Mouse (Mus musculus) hindbrain, embryonic 15.5 days (tissue): ENCODE data around the gene Kit. TPM values are rescaled to one million over a fixed set of nuclear protein-coding genes. Genes with fewer than 3 reads are reported as not detected.

Experiments
- ATAC-seq: fragments of 200-750 bp; cut with Nextera tagmentation; 2 replicates; pipeline ENCODE4 v1.8.0; 2017; ENCODE audit warnings: low read depth, moderate number of reproducible peaks, moderate TSS enrichment; ENCODE audit not compliant: low FRiP score
- H3K27ac ChIP-seq: fragments of 300-500 bp; sonication (generic); replicated peaks from 2 replicates; pipeline ENCODE4 v1.5.1; 2015; ENCODE audit warnings: mild to moderate bottlenecking, inconsistent platforms
- H3K27me3 ChIP-seq: fragments of 300-500 bp; sonication (generic); 2 replicates; pipeline ENCODE4 v1.6.1; 2015; ENCODE audit warnings: control low read depth, inconsistent platforms
- H3K36me3 ChIP-seq: fragments of 300-500 bp; sonication (generic); 2 replicates; pipeline ENCODE4 v1.6.1; 2015; ENCODE audit warnings: control low read depth, inconsistent platforms
- H3K4me1 ChIP-seq: fragments of 300-500 bp; sonication (generic); replicated peaks from 2 replicates; pipeline ENCODE4 v1.6.1; 2015; ENCODE audit warnings: control low read depth, inconsistent platforms
- H3K4me2 ChIP-seq: fragments of 300-500 bp; sonication (generic); 2 replicates; pipeline ENCODE4 v1.6.1; 2015; ENCODE audit warnings: moderate library complexity, mild to moderate bottlenecking, inconsistent platforms
- H3K4me3 ChIP-seq: fragments of 300-500 bp; sonication (generic); 2 replicates; pipeline ENCODE4 v1.5.1; 2015; ENCODE audit warnings: mild to moderate bottlenecking, inconsistent platforms
- H3K9ac ChIP-seq: fragments of 300-500 bp; sonication (generic); 2 replicates; pipeline ENCODE4 v1.6.1; 2015; ENCODE audit warnings: inconsistent platforms
- H3K9me3 ChIP-seq: fragments of 300-500 bp; sonication (generic); 2 replicates; pipeline ENCODE4 v1.6.1; 2016; ENCODE audit warnings: control low read depth, inconsistent platforms
- WGBS: fragments of 180-500 bp; shearing (Covaris S2); methylation state at CpG from one replicate; pipeline ENCODE4 v1.1.7; 2015; 5-methylcytosine and 5-hydroxymethylcytosine counted together
- polyA plus RNA-seq: library from polyadenylated mRNA; unstranded; fragments of >200 nt; fragmentation: Nextera tagmentation; extraction: Ambion mirVana; gene quantifications from 2 replicates; pipeline ENCODE4 v1.2.1, GENCODE M21; 2015

Gene Kit
- polyA plus RNA-seq, 1 experiment from 2014 or later, result 56.1 TPM

DNA sequence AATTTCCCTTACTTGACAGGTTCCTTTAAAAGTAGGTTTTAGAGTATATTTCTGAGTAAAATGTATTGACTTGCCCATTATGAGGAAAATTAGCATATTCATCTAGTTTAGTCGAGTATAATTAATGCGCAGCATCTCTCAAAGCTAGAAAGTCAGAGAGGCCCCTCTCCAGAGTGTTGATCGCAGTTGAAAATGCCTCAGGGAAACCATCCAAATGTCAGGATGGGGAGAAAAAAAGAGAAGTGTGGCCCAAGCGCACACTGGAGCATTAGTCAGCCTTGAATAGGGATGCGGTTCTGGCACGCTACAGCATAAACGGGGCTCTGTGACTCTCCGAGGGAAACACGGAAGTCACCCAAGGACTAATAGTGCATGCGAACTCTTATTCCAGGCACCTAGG, 20.6 kb downstream of the Kit start:
- Histone ChIP-seq H3K9ac (no peak overlapping the region), H3K4me1 (peaks cover 49% of the 10 kb centered on the region), H3K4me3 (no peak overlapping the region), H3K36me3 (no peaks in the 10 kb centered on the region), H3K9me3 (no peaks in the 10 kb centered on the region), H3K27me3 (no peaks in the 10 kb centered on the region), H3K4me2 (no peak overlapping the region), H3K27ac (no peak overlapping the region)
- WGBS, result 59% methylated on average over 10 of the region's 10 CpGs
- no peak for ATAC-seq

DNA sequence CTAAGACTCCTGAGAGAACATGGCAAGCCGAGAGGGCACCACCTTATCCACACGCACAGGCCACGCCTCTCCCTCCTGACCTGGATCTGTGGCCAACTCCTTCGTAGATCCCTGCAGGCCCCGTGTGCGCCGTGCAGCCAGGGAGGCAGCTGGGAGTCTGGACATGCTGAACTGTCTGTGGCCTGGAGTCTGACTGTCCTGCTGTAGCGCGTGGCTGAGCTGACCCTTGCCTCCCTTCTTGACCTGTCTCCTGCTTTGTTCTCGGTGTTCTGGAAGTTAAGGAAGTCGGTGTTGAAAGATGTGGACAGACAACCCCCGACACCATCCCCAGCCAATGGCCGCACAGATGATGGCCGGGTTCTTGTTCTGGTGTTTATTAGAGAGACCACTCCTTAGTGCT, 21.5 kb downstream of the Kit start:
- ATAC-seq, result no peak
- Histone ChIP-seq H3K9ac (no peak overlapping the region), H3K9me3 (no peaks in the 10 kb centered on the region), H3K4me3 (no peak overlapping the region), H3K36me3 (no peaks in the 10 kb centered on the region), H3K4me2 (no peak overlapping the region), H3K27me3 (no peaks in the 10 kb centered on the region), H3K27ac (no peak overlapping the region), H3K4me1 (peaks cover 41% of the 10 kb centered on the region)
- 58% methylated on average over 14 of the region's 14 CpGs for whole genome bisulfite sequencing

DNA sequence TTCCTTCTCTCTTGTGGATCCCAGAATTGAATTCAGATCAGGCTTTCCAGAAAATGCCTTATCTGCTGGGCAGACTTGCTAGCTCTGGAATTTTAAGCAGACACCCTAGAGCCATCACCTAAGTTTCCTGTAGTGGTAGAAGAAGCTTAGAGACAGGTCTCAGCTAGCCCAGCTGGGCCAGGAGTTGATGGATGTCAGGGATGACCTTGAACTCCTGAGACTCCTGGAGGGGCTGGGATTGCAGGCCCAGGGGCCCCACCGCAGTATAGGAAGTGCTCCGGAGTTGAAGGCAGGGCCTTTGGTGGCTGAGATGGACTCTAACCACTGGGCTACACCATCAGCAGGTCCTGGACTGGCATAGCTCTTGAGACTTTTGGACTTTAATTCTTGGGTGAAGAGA, 22.6 kb downstream of the Kit start:
- Histone ChIP-seq H3K27ac (no peak overlapping the region), H3K9ac (no peak overlapping the region), H3K36me3 (no peaks in the 10 kb centered on the region), H3K9me3 (no peaks in the 10 kb centered on the region), H3K27me3 (no peaks in the 10 kb centered on the region), H3K4me2 (no peak overlapping the region), H3K4me3 (no peak overlapping the region), H3K4me1 (peaks cover 37% of the 10 kb centered on the region)
- ATAC-seq, result no peak
- 68% methylated on average over 2 of the region's 2 CpGs for WGBS

DNA sequence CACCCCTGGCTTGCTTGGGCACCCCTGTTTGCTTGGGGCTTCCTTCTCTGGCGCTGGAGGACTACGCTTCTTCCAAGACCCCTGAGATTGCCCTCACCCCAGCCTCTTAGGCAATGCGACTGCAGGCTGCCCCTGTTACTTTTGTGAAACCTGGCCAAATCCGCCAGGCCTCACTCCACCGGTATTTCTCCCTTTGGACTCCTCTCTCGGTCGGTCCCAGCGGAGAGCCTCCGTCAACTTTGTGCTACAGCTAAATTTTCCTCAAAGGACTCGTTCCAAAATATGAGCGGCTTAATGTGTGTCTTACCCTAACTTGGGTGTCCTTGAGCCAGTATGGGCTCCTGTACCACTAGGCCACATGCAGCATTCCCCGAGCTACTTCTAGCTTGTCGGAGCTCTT, 23.8 kb downstream of the Kit start:
- Histone ChIP-seq H3K9me3 (no peaks in the 10 kb centered on the region), H3K4me2 (no peak overlapping the region), H3K27ac (no peak overlapping the region), H3K9ac (no peak overlapping the region), H3K4me3 (no peak overlapping the region), H3K27me3 (no peaks in the 10 kb centered on the region), H3K36me3 (no peaks in the 10 kb centered on the region), H3K4me1 (peaks cover 31% of the 10 kb centered on the region)
- 90% methylated on average over 13 of the region's 13 CpGs for WGBS
- ATAC-seq, result no peak

DNA sequence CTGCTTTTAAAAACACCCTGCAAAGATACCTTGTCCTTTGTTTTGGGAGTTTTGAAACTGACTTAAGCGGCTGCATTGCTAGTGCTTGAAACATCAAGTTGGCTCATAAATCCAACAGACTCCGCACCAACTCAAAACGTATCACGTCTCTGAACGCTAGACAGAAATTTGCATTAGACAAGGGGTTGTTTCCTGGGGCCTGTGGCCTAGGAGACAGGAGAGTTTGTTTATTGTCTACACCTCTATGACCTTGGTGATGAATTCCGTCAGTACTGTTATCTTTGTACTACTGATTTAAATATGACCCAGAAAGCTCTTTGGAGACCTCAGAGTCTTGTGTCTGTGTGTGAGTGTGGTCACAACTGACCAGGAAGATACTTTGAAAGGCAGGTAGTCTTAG, 25.3 kb downstream of the Kit start:
- no peaks in the 10 kb centered on the region for H3K9me3 ChIP-seq
- peaks cover 28% of the 10 kb centered on the region for H3K4me1 ChIP-seq
- 62% methylated on average over 6 of the region's 6 CpGs for WGBS
- no peaks in the 10 kb centered on the region for H3K36me3 ChIP-seq
- H3K27ac ChIP-seq, result no peak overlapping the region
- no peak for ATAC-seq
- no peaks in the 10 kb centered on the region for H3K27me3 ChIP-seq
- H3K4me3 ChIP-seq, result no peak overlapping the region
- no peak overlapping the region for H3K9ac ChIP-seq
- no peak overlapping the region for H3K4me2 ChIP-seq

DNA sequence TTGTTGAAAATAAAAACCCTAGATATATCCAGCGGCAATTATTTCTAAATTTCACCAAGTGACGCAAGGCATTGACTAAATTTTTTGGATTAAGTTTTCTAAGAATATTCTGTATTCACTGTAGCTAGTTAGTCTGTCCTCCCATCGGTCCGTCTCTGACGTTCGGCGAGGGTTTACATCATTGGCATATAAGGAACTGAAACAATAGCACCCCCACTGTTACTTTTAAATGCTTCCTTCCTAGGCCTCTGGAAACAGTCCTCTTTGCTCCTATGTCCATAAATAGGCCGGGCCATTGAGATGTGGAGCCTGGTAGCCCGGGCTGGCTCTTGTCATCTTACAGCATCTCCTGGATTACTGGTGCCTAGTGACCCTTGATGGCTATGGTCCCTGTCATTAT, 29.5 kb downstream of the Kit start:
- H3K4me1 ChIP-seq, result peaks cover 30% of the 10 kb centered on the region
- no peak overlapping the region for H3K9ac ChIP-seq
- WGBS, result 53% methylated on average over 9 of the region's 9 CpGs
- H3K4me2 ChIP-seq, result no peak overlapping the region
- H3K36me3 ChIP-seq, result peaks cover 3% of the 10 kb centered on the region; the same call in 1 of the 2 replicates
- H3K9me3 ChIP-seq, result no peaks in the 10 kb centered on the region
- H3K27me3 ChIP-seq, result no peaks in the 10 kb centered on the region
- H3K27ac ChIP-seq, result no peak overlapping the region
- no peak for ATAC-seq
- H3K4me3 ChIP-seq, result no peak overlapping the region

DNA sequence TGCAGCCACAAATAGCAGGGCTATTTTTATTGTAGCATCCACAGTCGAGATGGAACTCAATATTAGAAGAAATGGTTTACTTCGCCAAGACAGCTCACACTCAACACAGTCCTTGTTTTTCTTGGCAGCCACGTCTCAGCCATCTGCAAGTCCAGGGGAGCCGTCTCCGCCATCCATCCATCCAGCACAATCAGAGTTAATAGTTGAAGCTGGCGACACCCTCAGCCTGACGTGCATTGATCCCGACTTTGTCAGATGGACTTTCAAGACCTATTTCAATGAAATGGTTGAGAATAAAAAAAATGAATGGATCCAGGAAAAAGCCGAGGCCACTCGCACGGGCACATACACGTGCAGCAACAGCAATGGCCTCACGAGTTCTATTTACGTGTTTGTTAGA, 32.2 kb downstream of the Kit start:
- WGBS, result 69% methylated on average over 14 of the region's 14 CpGs
- peaks cover 29% of the 10 kb centered on the region for H3K4me1 ChIP-seq

DNA sequence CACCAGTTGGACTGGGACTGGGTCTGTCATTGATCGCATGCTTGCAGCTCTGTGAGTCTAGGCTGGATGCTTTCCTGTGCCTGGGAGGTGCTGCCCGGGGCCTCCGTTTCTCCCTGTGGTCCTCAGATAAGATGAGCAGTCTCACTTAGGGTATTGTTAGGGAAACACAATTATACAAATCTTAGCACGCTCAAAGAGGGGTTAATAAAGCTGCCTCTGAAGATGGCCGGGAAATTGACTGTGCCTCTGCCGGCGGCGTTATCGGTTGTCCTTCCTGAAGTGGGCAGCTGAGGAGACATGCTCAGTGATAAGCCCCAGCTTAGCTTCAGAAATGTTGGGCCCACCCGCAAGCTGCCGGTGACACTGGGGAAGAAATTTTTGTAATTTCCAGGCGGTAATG, 33.3 kb downstream of the Kit start:
- Histone ChIP-seq H3K9ac (no peak overlapping the region), H3K36me3 (peaks cover 9% of the 10 kb centered on the region; the same call in 1 of the 2 replicates), H3K4me3 (no peak overlapping the region), H3K4me2 (no peak overlapping the region), H3K27me3 (no peaks in the 10 kb centered on the region), H3K9me3 (no peaks in the 10 kb centered on the region), H3K27ac (no peak overlapping the region; the same call in 1 of the 2 replicates), H3K4me1 (peaks cover 37% of the 10 kb centered on the region)
- ATAC-seq, result no peak
- 79% methylated on average over 12 of the region's 12 CpGs for WGBS

More for the DNA sequence above, 32.2 kb downstream of the Kit start:
- Histone ChIP-seq H3K4me2 (no peak overlapping the region), H3K9ac (no peak overlapping the region), H3K27ac (0 out of 2 replicates have a peak overlapping the region, but pooled peaks have one; percentile 23), H3K27me3 (no peaks in the 10 kb centered on the region), H3K36me3 (peaks cover 9% of the 10 kb centered on the region; the same call in 1 of the 2 replicates), H3K9me3 (no peaks in the 10 kb centered on the region), H3K4me3 (no peak overlapping the region)
- no peak for ATAC-seq

DNA sequence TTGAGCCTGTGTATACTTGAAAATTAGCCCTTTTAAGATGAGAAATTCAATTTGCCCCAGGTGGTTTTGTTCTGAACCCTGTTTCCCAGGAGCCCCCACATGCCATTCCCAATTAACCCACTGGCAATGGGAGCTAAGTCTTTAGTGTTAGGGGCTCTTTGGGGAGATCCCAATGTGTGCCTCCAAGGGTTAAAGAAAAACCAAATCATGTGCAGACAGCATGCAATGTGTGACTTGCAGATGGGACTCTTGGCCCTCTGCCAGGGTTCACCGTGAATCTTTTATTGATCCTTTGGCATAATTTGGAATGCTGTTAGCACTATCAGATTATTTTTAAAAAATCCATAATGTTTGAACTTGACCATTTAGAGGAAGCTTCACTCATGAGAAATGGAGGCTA, 37.7 kb downstream of the Kit start:
- H3K36me3 ChIP-seq, result peaks cover 9% of the 10 kb centered on the region; the same call in 1 of the 2 replicates
- no peak overlapping the region for H3K9ac ChIP-seq
- WGBS, result 7% methylated on average over 1 of the region's 1 CpGs
- ATAC-seq, result no peak
- H3K27ac ChIP-seq, result no peak overlapping the region
- no peaks in the 10 kb centered on the region for H3K9me3 ChIP-seq
- no peak overlapping the region for H3K4me2 ChIP-seq
- H3K4me3 ChIP-seq, result no peak overlapping the region
- H3K4me1 ChIP-seq, result peaks cover 17% of the 10 kb centered on the region
- H3K27me3 ChIP-seq, result no peaks in the 10 kb centered on the region

DNA sequence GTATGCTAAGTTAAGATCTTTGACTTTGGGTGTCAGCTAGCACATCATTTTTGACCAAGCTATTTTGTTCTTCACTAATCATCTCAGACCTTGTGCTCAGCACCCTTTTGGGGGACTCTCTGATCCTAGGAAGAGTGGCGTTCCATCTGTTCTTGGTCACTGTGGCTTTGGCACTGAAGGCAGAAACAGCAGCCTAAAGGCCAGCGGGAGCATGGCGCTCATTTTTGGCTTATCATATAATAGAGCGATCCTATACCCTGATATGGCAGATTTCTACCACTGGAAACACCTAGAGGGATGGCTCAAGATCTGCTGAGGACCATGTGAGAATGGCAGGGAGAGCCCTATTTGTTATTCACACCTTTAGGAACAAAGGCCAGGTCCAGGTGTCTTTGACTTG, 38.2 kb downstream of the Kit start:
- 0 out of 2 replicates have a peak overlapping the region, but pooled peaks have one; percentile 34 for H3K27ac ChIP-seq
- no peak overlapping the region for H3K4me2 ChIP-seq
- peaks cover 9% of the 10 kb centered on the region; the same call in 1 of the 2 replicates for H3K36me3 ChIP-seq
- H3K9me3 ChIP-seq, result no peaks in the 10 kb centered on the region
- 75% methylated on average over 4 of the region's 4 CpGs for WGBS
- H3K27me3 ChIP-seq, result no peaks in the 10 kb centered on the region
- no peak overlapping the region for H3K9ac ChIP-seq
- ATAC-seq, result no peak
- H3K4me3 ChIP-seq, result no peak overlapping the region
- H3K4me1 ChIP-seq, result peaks cover 14% of the 10 kb centered on the region; the same call in 1 of the 2 replicates

DNA sequence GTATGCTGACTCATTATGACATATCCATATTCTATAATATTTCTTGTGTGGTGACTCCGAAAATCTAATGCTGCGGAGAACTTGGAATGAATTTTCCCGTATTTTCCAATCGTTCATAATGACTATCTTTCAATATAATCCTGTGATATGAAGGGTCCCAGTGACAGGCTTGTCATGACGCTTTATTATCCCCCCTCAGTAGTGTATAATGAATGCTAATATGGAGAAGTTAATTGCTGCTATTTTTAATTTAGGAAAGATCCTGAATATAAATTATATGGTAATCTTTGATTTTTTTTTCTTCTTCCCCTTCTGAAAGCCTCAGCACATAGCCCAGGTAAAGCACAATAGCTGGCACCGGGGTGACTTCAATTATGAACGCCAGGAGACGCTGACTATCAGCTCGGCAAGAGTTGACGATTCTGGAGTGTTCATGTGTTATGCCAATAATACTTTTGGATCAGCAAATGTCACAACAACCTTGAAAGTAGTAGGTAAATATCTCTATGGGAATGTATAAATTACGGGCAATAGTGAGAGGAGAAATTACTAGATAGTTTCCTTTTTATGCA, 40.4 kb downstream of the Kit start:
- Histone ChIP-seq H3K27ac (no peak overlapping the region), H3K27me3 (no peaks in the 10 kb centered on the region), H3K36me3 (no peaks in the 10 kb centered on the region), H3K9me3 (no peaks in the 10 kb centered on the region), H3K4me3 (no peak overlapping the region), H3K9ac (no peak overlapping the region), H3K4me1 (peaks cover 14% of the 10 kb centered on the region; the same call in 1 of the 2 replicates), H3K4me2 (no peak overlapping the region)
- ATAC-seq, result no peak
- WGBS, result 70% methylated on average over 11 of the region's 11 CpGs

DNA sequence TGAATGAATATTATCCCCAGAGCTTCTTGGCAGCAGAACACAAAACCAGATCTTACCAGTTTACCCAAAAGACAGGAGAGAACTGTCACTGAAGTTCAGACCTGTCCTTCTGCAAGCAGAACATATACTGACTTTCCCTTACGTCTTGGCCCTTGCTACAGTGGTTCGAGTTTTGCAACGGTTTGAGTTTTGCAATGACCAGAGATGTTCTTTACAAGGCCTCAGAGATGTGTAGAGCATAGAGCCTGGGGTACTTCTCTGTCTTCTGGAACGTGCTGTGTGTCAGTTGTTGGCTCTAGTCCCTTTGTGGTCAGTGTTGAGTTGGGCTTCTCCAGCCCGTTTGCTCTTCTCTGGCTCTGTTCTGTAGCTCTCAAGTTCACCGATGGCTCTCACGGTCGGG, 40.9 kb downstream of the Kit start:
- Histone ChIP-seq H3K9ac (no peak overlapping the region), H3K4me1 (peaks cover 14% of the 10 kb centered on the region; the same call in 1 of the 2 replicates), H3K9me3 (no peaks in the 10 kb centered on the region), H3K36me3 (no peaks in the 10 kb centered on the region), H3K4me2 (no peak overlapping the region), H3K27me3 (no peaks in the 10 kb centered on the region), H3K4me3 (no peak overlapping the region), H3K27ac (no peak overlapping the region)
- 96% methylated on average over 8 of the region's 8 CpGs for WGBS
- no peak for ATAC-seq

DNA sequence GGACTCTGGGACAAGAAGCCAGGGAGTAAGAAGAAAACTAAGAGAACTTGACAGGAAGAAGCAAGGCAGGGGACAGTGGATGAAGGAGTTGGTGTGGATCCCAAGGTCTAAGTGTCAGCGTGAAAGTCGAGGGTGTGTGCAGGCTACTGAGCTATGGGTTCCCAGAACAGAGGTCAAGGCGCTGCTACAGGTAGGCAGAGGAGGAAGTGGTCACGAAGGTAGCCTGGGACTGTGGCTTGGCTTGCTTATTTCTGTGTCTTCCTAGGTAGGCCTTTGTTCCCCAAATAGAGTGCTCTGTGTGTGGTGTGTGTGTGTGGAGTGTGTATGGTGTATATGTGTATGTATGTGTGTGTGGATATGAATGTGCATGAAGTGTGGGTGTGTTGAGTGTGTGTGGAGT, 47.7 kb downstream of the Kit start:
- Histone ChIP-seq H3K4me3 (no peak overlapping the region), H3K4me1 (peaks cover 14% of the 10 kb centered on the region), H3K4me2 (no peak overlapping the region), H3K27ac (no peak overlapping the region), H3K27me3 (no peaks in the 10 kb centered on the region), H3K9ac (no peak overlapping the region), H3K36me3 (peaks cover 12% of the 10 kb centered on the region), H3K9me3 (no peaks in the 10 kb centered on the region)
- ATAC-seq, result no peak
- WGBS, result 100% methylated on average over 4 of the region's 4 CpGs
